Mouse (Mus musculus) CH12.LX (cell line): ENCODE data around the gene Lce1a2. TPM values are rescaled to one million over a fixed set of nuclear protein-coding genes. Genes with fewer than 3 reads are reported as not detected.

Source experiments
- DNase-seq: peaks from one replicate; pipeline ENCODE4 v3.0.0-alpha.2; 2013; ENCODE audit errors: extremely low read depth
- H3K27ac ChIP-seq: 2 replicates; pipeline ENCODE4 v1.5.1; 2012; ENCODE audit warnings: low read depth, mild to moderate bottlenecking, control low read depth, moderate library complexity; ENCODE audit not compliant: insufficient read depth
- H3K27me3 ChIP-seq: replicated peaks from 2 replicates; pipeline ENCODE3; 2012; ENCODE audit warnings: inconsistent platforms
- H3K36me3 ChIP-seq, 2 experiments: replicated peaks in 1 of 2; 2 replicates each; pipeline versions ENCODE3 to v1.6.1; 2012; ENCODE audit warnings: inconsistent platforms in 1 of 2, low read length in 1 of 2, mild to moderate bottlenecking in 1 of 2, mixed read lengths in 1 of 2, moderate library complexity in 1 of 2; ENCODE audit not compliant: control insufficient read depth in 1 of 2, insufficient read depth in 1 of 2
- H3K4me1 ChIP-seq, 2 experiments: 2 replicates each; pipeline ENCODE4 v1.6.1; 2012; ENCODE audit warnings: inconsistent platforms in 1 of 2, moderate library complexity in 1 of 2; ENCODE audit not compliant: insufficient read depth in 2 of 2, control insufficient read depth in 1 of 2
- H3K4me2 ChIP-seq: 2 replicates; pipeline ENCODE4 v1.6.1; 2012; ENCODE audit warnings: low read depth, mild to moderate bottlenecking, control low read depth; ENCODE audit not compliant: poor library complexity, insufficient read depth, severe bottlenecking
- H3K4me3 ChIP-seq, 3 experiments: fragments of 150-350 bp in 1 of 3; sonication (generic) in 1 of 3; replicated peaks in 1 of 3; 2 replicates each; pipeline versions ENCODE3 to v1.5.1; 2011 to 2012; ENCODE audit warnings: low read depth in 2 of 3, low read length in 2 of 3, mild to moderate bottlenecking in 2 of 3, moderate library complexity in 2 of 3, control low read depth in 1 of 3, improper control_type of control experiment in 1 of 3, inconsistent platforms in 1 of 3, mixed read lengths in 1 of 3; ENCODE audit not compliant: poor library complexity in 1 of 3
- H3K79me2 ChIP-seq: replicated peaks from 2 replicates; pipeline ENCODE4 v1.6.1; 2012; ENCODE audit warnings: mild to moderate bottlenecking, moderate library complexity; ENCODE audit not compliant: control insufficient read depth, poor library complexity, insufficient read depth, severe bottlenecking; ENCODE audit errors: extremely low read depth
- H3K9ac ChIP-seq: 2 replicates; pipeline ENCODE4 v1.6.1; 2012; ENCODE audit warnings: low read depth, mild to moderate bottlenecking, control low read depth, moderate library complexity; ENCODE audit not compliant: insufficient read depth
- H3K9me3 ChIP-seq: replicated peaks from 2 replicates; pipeline ENCODE3; 2012; ENCODE audit warnings: low read length, inconsistent platforms, mixed read lengths
- BHLHE40 ChIP-seq: IDR thresholded peaks from 2 replicates; pipeline ENCODE4 v1.6.1; 2011; ENCODE audit warnings: mild to moderate bottlenecking, low read depth, low read length, improper control_type of control experiment
- CHD1 ChIP-seq: IDR thresholded peaks from 2 replicates; pipeline ENCODE4 v1.6.1; 2012; ENCODE audit warnings: low read depth, low read length, improper control_type of control experiment, inconsistent platforms
- E2F4 ChIP-seq: IDR thresholded peaks from 2 replicates; pipeline ENCODE4 v1.6.1; 2011; ENCODE audit warnings: low read depth, low read length, improper control_type of control experiment; ENCODE audit not compliant: insufficient replicate concordance
- EP300 ChIP-seq: IDR thresholded peaks from 2 replicates; pipeline ENCODE4 v1.6.1; 2011; ENCODE audit warnings: low read length, improper control_type of control experiment
- GABPA ChIP-seq: IDR thresholded peaks from 2 replicates; pipeline ENCODE4 v1.6.1; 2012; ENCODE audit warnings: low read depth, low read length, improper control_type of control experiment, inconsistent platforms; ENCODE audit not compliant: insufficient replicate concordance
- JUN ChIP-seq: IDR thresholded peaks from 2 replicates; pipeline ENCODE4 v1.6.1; 2011; ENCODE audit warnings: low read depth, mild to moderate bottlenecking, low read length, improper control_type of control experiment, moderate library complexity; ENCODE audit not compliant: insufficient read depth
- JUND ChIP-seq: conservative IDR thresholded peaks from 2 replicates; pipeline ENCODE4 v1.6.1; 2011; ENCODE audit warnings: low read depth, low read length, improper control_type of control experiment
- KAT2A ChIP-seq: IDR thresholded peaks from 2 replicates; pipeline ENCODE4 v1.6.1; 2012; ENCODE audit warnings: low read length, improper control_type of control experiment, inconsistent platforms; ENCODE audit not compliant: insufficient replicate concordance
- MAFK ChIP-seq: IDR thresholded peaks from 2 replicates; pipeline ENCODE4 v1.6.1; 2011; ENCODE audit warnings: low read length, improper control_type of control experiment; ENCODE audit not compliant: insufficient replicate concordance
- MAX ChIP-seq: IDR thresholded peaks from 2 replicates; pipeline ENCODE4 v1.6.1; 2011; ENCODE audit warnings: low read length, improper control_type of control experiment
- NELFE ChIP-seq: IDR thresholded peaks from 2 replicates; pipeline ENCODE4 v1.6.1; 2011; ENCODE audit warnings: low read depth, low read length, improper control_type of control experiment
- NRF1 ChIP-seq: IDR thresholded peaks from 2 replicates; pipeline ENCODE4 v1.6.1; 2014; ENCODE audit warnings: low read depth, mild to moderate bottlenecking, inconsistent platforms, low read length, improper control_type of control experiment, moderate library complexity
- POLR2A ChIP-seq: IDR thresholded peaks from 2 replicates; pipeline ENCODE4 v1.6.1; 2011; ENCODE audit warnings: low read depth, mild to moderate bottlenecking, improper control_type of control experiment, low read length
- TCF12 ChIP-seq: IDR thresholded peaks from 2 replicates; pipeline ENCODE4 v1.6.1; 2014; ENCODE audit warnings: low read depth, mild to moderate bottlenecking, inconsistent platforms, low read length, improper control_type of control experiment
- USF1 ChIP-seq: IDR thresholded peaks from 2 replicates; pipeline ENCODE4 v1.6.1; 2014; ENCODE audit warnings: low read depth, mild to moderate bottlenecking, inconsistent platforms, low read length, improper control_type of control experiment
- ZKSCAN1 ChIP-seq: IDR thresholded peaks from 2 replicates; pipeline ENCODE4 v1.6.1; 2012; ENCODE audit warnings: low read depth, inconsistent platforms, low read length, improper control_type of control experiment, borderline replicate concordance
- ZMIZ1 ChIP-seq: IDR thresholded peaks from 2 replicates; pipeline ENCODE4 v1.6.1; 2012; ENCODE audit warnings: low read depth, mild to moderate bottlenecking, inconsistent platforms, low read length, improper control_type of control experiment
- ZNF384 ChIP-seq: IDR thresholded peaks from 2 replicates; pipeline ENCODE4 v1.6.1; 2012; ENCODE audit warnings: low read depth, low read length, improper control_type of control experiment, inconsistent platforms
- dilution Hi-C: fragments of 300-500 bp; cut with MboI; formaldehyde crosslinking; loops from 2 replicates; pipeline ENCODE4 v1.14.3; 2020; ENCODE audit warnings: low sequenced_read_pairs; ENCODE audit not compliant: extremely low pct_unique_long_range_greater_than_20kb, extremely low pct_ligation_motif_present
- in situ Hi-C: fragments of 300-500 bp; cut with MboI; formaldehyde crosslinking; loops from 3 replicates; pipeline ENCODE4 v1.14.3; 2019; ENCODE audit warnings: low sequenced_read_pairs, low pct_ligation_motif_present, low pct_unique_long_range_greater_than_20kb, mixed read lengths
- polyA plus RNA-seq: library from polyadenylated mRNA; unstranded; fragments of >175 nt; gene quantifications from 2 replicates; pipeline ENCODE4 v1.2.1, GENCODE M21; 2012; ENCODE audit warnings: low read depth; ENCODE audit not compliant: insufficient read length
- total RNA-seq, 2 experiments: library from RNA; depleted of rRNA; stranded (reverse); fragments of 300-350 nt in 1 of 2; fragments of >200 nt in 1 of 2; gene quantifications; 2 replicates each; pipeline ENCODE4 v1.2.3; 2012 to 2014

Gene Lce1a2
- total and polyA plus RNA-seq, 3 experiments: not detected

GRCm38 (mm10) chr3:92637745-92638652 is 32.1 kb downstream of the Lce1a2 start:
- in situ Hi-C loops: no loop called here
- no peaks in the 10 kb centered on the region for H3K79me2 ChIP-seq
- no peak overlapping the region for H3K4me2 ChIP-seq
- no peak for DNase-seq
- no peak overlapping the region for H3K27ac ChIP-seq
- H3K9me3 ChIP-seq: no peaks in the 10 kb centered on the region
- TF ChIP-seq CHD1 (no peak), ZNF384 (no peak), JUND (no peak), EP300 (no peak)
- TF ChIP-seq, all 38 proteins: peak for 0
- H3K36me3 ChIP-seq: no peaks in the 10 kb centered on the region
- no peak overlapping the region for H3K9ac ChIP-seq
- no peaks in the 10 kb centered on the region for H3K27me3 ChIP-seq
- dilution Hi-C loops: no loop called here
- no peak overlapping the region for H3K4me3 ChIP-seq
- H3K4me1 ChIP-seq: no peaks in the 10 kb centered on the region

GRCm38 (mm10) chr3:92621560-92621959 is 48.6 kb downstream of the Lce1a2 start, which contains the start of gene Lce6a:
TSS of gene Lce6a (minus strand) at chr3:92621660.
- dilution Hi-C loops (no loop called here), in situ Hi-C loops (no loop called here)
- no peaks in the 10 kb centered on the region for H3K9me3 ChIP-seq
- no peak within 1 kb of the TSS for H3K9ac ChIP-seq
- H3K4me2 ChIP-seq: no peak within 1 kb of the TSS
- no peaks in the 10 kb centered on the region for H3K4me1 ChIP-seq
- TF ChIP-seq NRF1 (no peak), POLR2A (no peak), MAFK (no peak), MAX (no peak), GABPA (no peak), ZKSCAN1 (no peak), E2F4 (no peak), TCF12 (no peak), USF1 (no peak), BHLHE40 (no peak), JUND (no peak), KAT2A (no peak), EP300 (no peak), NELFE (no peak), JUN (no peak), ZMIZ1 (no peak)
- H3K79me2 ChIP-seq: no peaks in the 10 kb centered on the region
- H3K4me3 ChIP-seq: no peak within 1 kb of the TSS
- H3K27me3 ChIP-seq: no peaks in the 10 kb centered on the region
- no peak for DNase-seq
- no peaks in the 10 kb centered on the region for H3K36me3 ChIP-seq
- H3K27ac ChIP-seq: no peak within 1 kb of the TSS

Other genes with a start within 250 kb of the Lce1a2 start
Only the 20 nearest of the 26 such genes appear.
- not detected in 2 replicates for gene Sprr4, start 169.8 kb downstream of the Lce1a2 start, total RNA-seq (2012; rRNA removed)
- gene Sprr4, start 169.8 kb downstream of the Lce1a2 start, total RNA-seq (2014; rRNA removed): not detected in 2 replicates
- gene Sprr4, start 169.8 kb downstream of the Lce1a2 start, polyA plus RNA-seq: not detected in 2 replicates
- not detected in 2 replicates for gene 2310046K23Rik, start 135.8 kb downstream of the Lce1a2 start, total RNA-seq (2012; rRNA removed)
- gene 2310046K23Rik, start 135.8 kb downstream of the Lce1a2 start, total RNA-seq (2014; rRNA removed): not detected in 2 replicates
- not detected in 2 replicates for gene 2310046K23Rik, start 135.8 kb downstream of the Lce1a2 start, polyA plus RNA-seq
- 0.04 TPM in 1 of 2 replicates, not detected in the other for gene Ivl, start 96.6 kb downstream of the Lce1a2 start, total RNA-seq (2012; rRNA removed)
- gene Ivl, start 96.6 kb downstream of the Lce1a2 start, total RNA-seq (2014; rRNA removed): 0.30 and 0.31 TPM in 2 replicates
- 0.38 and 0.44 TPM in 2 replicates for gene Ivl, start 96.6 kb downstream of the Lce1a2 start, polyA plus RNA-seq
- not detected in 2 replicates for gene Smcp, start 81.3 kb downstream of the Lce1a2 start, total RNA-seq (2012; rRNA removed)
- gene Smcp, start 81.3 kb downstream of the Lce1a2 start, total RNA-seq (2014; rRNA removed): not detected in 2 replicates
- gene Smcp, start 81.3 kb downstream of the Lce1a2 start, polyA plus RNA-seq: not detected in 2 replicates
- gene 2210017I01Rik, start 62.8 kb downstream of the Lce1a2 start, total RNA-seq (2012; rRNA removed): not detected in 2 replicates
- not detected in 2 replicates for gene 2210017I01Rik, start 62.8 kb downstream of the Lce1a2 start, total RNA-seq (2014; rRNA removed)
- gene 2210017I01Rik, start 62.8 kb downstream of the Lce1a2 start, polyA plus RNA-seq: not detected in 2 replicates
- not detected in 2 replicates for gene Lce6a, start 48.7 kb downstream of the Lce1a2 start, total RNA-seq (2012; rRNA removed)
- gene Lce6a, start 48.7 kb downstream of the Lce1a2 start, total RNA-seq (2014; rRNA removed): not detected in 2 replicates
- gene Lce6a, start 48.7 kb downstream of the Lce1a2 start, polyA plus RNA-seq: not detected in 2 replicates
- not detected in 2 replicates for gene Lce1a1, start 22.0 kb downstream of the Lce1a2 start, total RNA-seq (2012; rRNA removed)
- gene Lce1a1, start 22.0 kb downstream of the Lce1a2 start, total RNA-seq (2014; rRNA removed): not detected in 2 replicates
- gene Lce1a1, start 22.0 kb downstream of the Lce1a2 start, polyA plus RNA-seq: not detected in 2 replicates
- gene Lce1b, start 13.4 kb downstream of the Lce1a2 start, total RNA-seq (2012; rRNA removed): not detected in 2 replicates
- gene Lce1b, start 13.4 kb downstream of the Lce1a2 start, total RNA-seq (2014; rRNA removed): not detected in 2 replicates
- gene Lce1b, start 13.4 kb downstream of the Lce1a2 start, polyA plus RNA-seq: not detected in 2 replicates
- not detected in 2 replicates for gene Lce1c, start 8.9 kb upstream of the Lce1a2 start, total RNA-seq (2012; rRNA removed)
- not detected in 2 replicates for gene Lce1c, start 8.9 kb upstream of the Lce1a2 start, total RNA-seq (2014; rRNA removed)
- not detected in 2 replicates for gene Lce1c, start 8.9 kb upstream of the Lce1a2 start, polyA plus RNA-seq
- not detected in 2 replicates for gene Lce1d, start 16.9 kb upstream of the Lce1a2 start, total RNA-seq (2012; rRNA removed)
- not detected in 2 replicates for gene Lce1d, start 16.9 kb upstream of the Lce1a2 start, total RNA-seq (2014; rRNA removed)
- gene Lce1d, start 16.9 kb upstream of the Lce1a2 start, polyA plus RNA-seq: not detected in 2 replicates
- gene Lce1e, start 38.8 kb upstream of the Lce1a2 start, total RNA-seq (2012; rRNA removed): not detected in 2 replicates
- not detected in 2 replicates for gene Lce1e, start 38.8 kb upstream of the Lce1a2 start, total RNA-seq (2014; rRNA removed)
- not detected in 2 replicates for gene Lce1e, start 38.8 kb upstream of the Lce1a2 start, polyA plus RNA-seq
- not detected in 2 replicates for gene Lce1f, start 50.0 kb upstream of the Lce1a2 start, total RNA-seq (2012; rRNA removed)
- not detected in 2 replicates for gene Lce1f, start 50.0 kb upstream of the Lce1a2 start, total RNA-seq (2014; rRNA removed)
- gene Lce1f, start 50.0 kb upstream of the Lce1a2 start, polyA plus RNA-seq: not detected in 2 replicates
- gene Gm38119, start 68.8 kb upstream of the Lce1a2 start, total RNA-seq (2012; rRNA removed): not detected in 2 replicates
- not detected in 2 replicates for gene Gm38119, start 68.8 kb upstream of the Lce1a2 start, total RNA-seq (2014; rRNA removed)
- not detected in 2 replicates for gene Gm38119, start 68.8 kb upstream of the Lce1a2 start, polyA plus RNA-seq
- gene Lce1g, start 82.0 kb upstream of the Lce1a2 start, total RNA-seq (2012; rRNA removed): not detected in 2 replicates
- gene Lce1g, start 82.0 kb upstream of the Lce1a2 start, total RNA-seq (2014; rRNA removed): not detected in 2 replicates
- not detected in 2 replicates for gene Lce1g, start 82.0 kb upstream of the Lce1a2 start, polyA plus RNA-seq
- not detected in 2 replicates for gene Lce1h, start 94.8 kb upstream of the Lce1a2 start, total RNA-seq (2012; rRNA removed)
- gene Lce1h, start 94.8 kb upstream of the Lce1a2 start, total RNA-seq (2014; rRNA removed): not detected in 2 replicates
- gene Lce1h, start 94.8 kb upstream of the Lce1a2 start, polyA plus RNA-seq: not detected in 2 replicates
- not detected in 2 replicates for gene Lce1i, start 108.6 kb upstream of the Lce1a2 start, total RNA-seq (2012; rRNA removed)
- not detected in 2 replicates for gene Lce1i, start 108.6 kb upstream of the Lce1a2 start, total RNA-seq (2014; rRNA removed)
- not detected in 2 replicates for gene Lce1i, start 108.6 kb upstream of the Lce1a2 start, polyA plus RNA-seq
- gene Lce1j, start 120.2 kb upstream of the Lce1a2 start, total RNA-seq (2012; rRNA removed): not detected in 2 replicates
- gene Lce1j, start 120.2 kb upstream of the Lce1a2 start, total RNA-seq (2014; rRNA removed): not detected in 2 replicates
- not detected in 2 replicates for gene Lce1j, start 120.2 kb upstream of the Lce1a2 start, polyA plus RNA-seq
- gene Lce1k, start 137.6 kb upstream of the Lce1a2 start, total RNA-seq (2012; rRNA removed): not detected in 2 replicates
- not detected in 2 replicates for gene Lce1k, start 137.6 kb upstream of the Lce1a2 start, total RNA-seq (2014; rRNA removed)
- gene Lce1k, start 137.6 kb upstream of the Lce1a2 start, polyA plus RNA-seq: not detected in 2 replicates
- not detected in 2 replicates for gene Kprp, start 156.9 kb upstream of the Lce1a2 start, total RNA-seq (2012; rRNA removed)
- not detected in 2 replicates for gene Kprp, start 156.9 kb upstream of the Lce1a2 start, total RNA-seq (2014; rRNA removed)
- not detected in 2 replicates for gene Kprp, start 156.9 kb upstream of the Lce1a2 start, polyA plus RNA-seq
- gene Lce1l, start 181.0 kb upstream of the Lce1a2 start, total RNA-seq (2012; rRNA removed): not detected in 2 replicates
- gene Lce1l, start 181.0 kb upstream of the Lce1a2 start, total RNA-seq (2014; rRNA removed): not detected in 2 replicates
- gene Lce1l, start 181.0 kb upstream of the Lce1a2 start, polyA plus RNA-seq: not detected in 2 replicates